Mouse (Mus musculus): ENCODE results near the gene Siah2. TPM values are rescaled to one million over a fixed set of nuclear protein-coding genes. Genes with fewer than 3 reads are reported as not detected.

Siah2 gene
- polyA plus RNA-seq, 1 experiment: 26.7 TPM

GRCm38 (mm10) chr3:58695044-58695443 lies 2.8 kb upstream of the Siah2 start:
- DNase-seq: no peak
- WGBS: 98% methylated on average over 1 of the region's 1 CpGs
- H3K27me3 ChIP-seq (ENCODE audit: control insufficient read depth, insufficient read depth, low read length): no peaks in the 10 kb centered on the region
- H3K4me1 ChIP-seq (ENCODE audit: control insufficient read depth, insufficient read depth, low read length): no peaks in the 10 kb centered on the region
- TF ChIP-seq CTCF (IDR thresholded peaks at IDR 0.05; ENCODE audit: borderline replicate concordance, insufficient read depth, low read depth, low read length) (no peak), POLR2A (IDR thresholded peaks at IDR 0.05; ENCODE audit: borderline replicate concordance, insufficient read depth, low read length) (no peak)
- H3K4me3 ChIP-seq (replicated peaks; ENCODE audit: insufficient read depth, low read depth, low read length): no peak overlapping the region
- no peak overlapping the region for H3K27ac ChIP-seq (ENCODE audit: insufficient read depth, low read length)

GRCm38 (mm10) chr3:58693331-58693730 lies 1.1 kb upstream of the Siah2 start:
- Histone ChIP-seq H3K27ac (ENCODE audit: insufficient read depth, low read length) (no peak overlapping the region), H3K4me1 (ENCODE audit: control insufficient read depth, insufficient read depth, low read length) (peaks cover 3% of the 10 kb centered on the region; the same call in 1 of the 2 replicates), H3K4me3 (replicated peaks; ENCODE audit: insufficient read depth, low read depth, low read length) (no peak overlapping the region), H3K27me3 (ENCODE audit: control insufficient read depth, insufficient read depth, low read length) (no peaks in the 10 kb centered on the region)
- no peak for DNase-seq
- TF ChIP-seq CTCF (IDR thresholded peaks at IDR 0.05; ENCODE audit: borderline replicate concordance, insufficient read depth, low read depth, low read length) (no peak), POLR2A (IDR thresholded peaks at IDR 0.05; ENCODE audit: borderline replicate concordance, insufficient read depth, low read length) (no peak)
- WGBS: 87% methylated on average over 7 of the region's 7 CpGs

GRCm38 (mm10) chr3:58691374-58691939 lies 743 bp downstream of the Siah2 start:
- under 1% methylated on average over 63 of the region's 65 CpGs for WGBS

GRCm38 (mm10) chr3:58690619-58691373 lies 1.4 kb downstream of the Siah2 start:
- TF ChIP-seq POLR2A (IDR thresholded peaks at IDR 0.05; ENCODE audit: borderline replicate concordance, insufficient read depth, low read length): peak; percentile 72; the same call in 1 of the 2 replicates
- no peak for TF ChIP-seq CTCF (IDR thresholded peaks at IDR 0.05; ENCODE audit: borderline replicate concordance, insufficient read depth, low read depth, low read length)
- Histone ChIP-seq H3K4me1 (ENCODE audit: control insufficient read depth, insufficient read depth, low read length) (peaks cover 11% of the 10 kb centered on the region), H3K27ac (ENCODE audit: insufficient read depth, low read length) (peak overlapping the region; percentile 83), H3K27me3 (ENCODE audit: control insufficient read depth, insufficient read depth, low read length) (no peaks in the 10 kb centered on the region), H3K4me3 (replicated peaks; ENCODE audit: insufficient read depth, low read depth, low read length) (peak overlapping the region; percentile 80)
- DNase-seq: peak; percentile 90 to 95
- WGBS: under 1% methylated on average over 24 of the region's 24 CpGs

More at GRCm38 (mm10) chr3:58691374-58691939, 743 bp downstream of the Siah2 start:
- H3K27ac ChIP-seq (ENCODE audit: insufficient read depth, low read length): peak overlapping the region; percentile 83
- peaks cover 6% of the 10 kb centered on the region; the same call in 1 of the 2 replicates for H3K4me1 ChIP-seq (ENCODE audit: control insufficient read depth, insufficient read depth, low read length)
- no peaks in the 10 kb centered on the region for H3K27me3 ChIP-seq (ENCODE audit: control insufficient read depth, insufficient read depth, low read length)
- DNase-seq: peak; percentile 70 to 79
- H3K4me3 ChIP-seq (replicated peaks; ENCODE audit: insufficient read depth, low read depth, low read length): peak overlapping the region; percentile 80
- TF ChIP-seq CTCF (IDR thresholded peaks at IDR 0.05; ENCODE audit: borderline replicate concordance, insufficient read depth, low read depth, low read length) (no peak), POLR2A (IDR thresholded peaks at IDR 0.05; ENCODE audit: borderline replicate concordance, insufficient read depth, low read length) (no peak)

GRCm38 (mm10) chr3:58689721-58690120 lies 2.5 kb downstream of the Siah2 start:
- Histone ChIP-seq H3K27ac (ENCODE audit: insufficient read depth, low read length) (no peak overlapping the region), H3K4me3 (replicated peaks; ENCODE audit: insufficient read depth, low read depth, low read length) (peak overlapping the region; percentile 35), H3K27me3 (ENCODE audit: control insufficient read depth, insufficient read depth, low read length) (no peaks in the 10 kb centered on the region), H3K4me1 (ENCODE audit: control insufficient read depth, insufficient read depth, low read length) (peaks cover 14% of the 10 kb centered on the region)
- DNase-seq: no peak
- WGBS: 23% methylated on average over 3 of the region's 3 CpGs
- TF ChIP-seq POLR2A (IDR thresholded peaks at IDR 0.05; ENCODE audit: borderline replicate concordance, insufficient read depth, low read length) (no peak), CTCF (IDR thresholded peaks at IDR 0.05; ENCODE audit: borderline replicate concordance, insufficient read depth, low read depth, low read length) (no peak)

- Histone ChIP-seq H3K27ac (ENCODE audit: insufficient read depth, low read length) (no peak overlapping the region), H3K4me1 (ENCODE audit: control insufficient read depth, insufficient read depth, low read length) (peaks cover 14% of the 10 kb centered on the region), H3K27me3 (ENCODE audit: control insufficient read depth, insufficient read depth, low read length) (no peaks in the 10 kb centered on the region), H3K4me3 (replicated peaks; ENCODE audit: insufficient read depth, low read depth, low read length) (peak overlapping the region; percentile 32)
- TF ChIP-seq CTCF (IDR thresholded peaks at IDR 0.05; ENCODE audit: borderline replicate concordance, insufficient read depth, low read depth, low read length): no peak
- 12% methylated on average over 7 of the region's 7 CpGs for WGBS
- no peak for DNase-seq
These were observed 3.1 kb downstream of the Siah2 start for GRCm38 (mm10) chr3:58689105-58689504.

GRCm38 (mm10) chr3:58688551-58688950 lies 3.6 kb downstream of the Siah2 start:
- Histone ChIP-seq H3K4me3 (replicated peaks; ENCODE audit: insufficient read depth, low read depth, low read length) (no peak overlapping the region), H3K27ac (ENCODE audit: insufficient read depth, low read length) (no peak overlapping the region), H3K27me3 (ENCODE audit: control insufficient read depth, insufficient read depth, low read length) (no peaks in the 10 kb centered on the region), H3K4me1 (ENCODE audit: control insufficient read depth, insufficient read depth, low read length) (peaks cover 16% of the 10 kb centered on the region)
- WGBS: 69% methylated on average over 4 of the region's 4 CpGs
- DNase-seq: no peak
- TF ChIP-seq POLR2A (IDR thresholded peaks at IDR 0.05; ENCODE audit: borderline replicate concordance, insufficient read depth, low read length): no peak
- no peak for TF ChIP-seq CTCF (IDR thresholded peaks at IDR 0.05; ENCODE audit: borderline replicate concordance, insufficient read depth, low read depth, low read length)

- TF ChIP-seq POLR2A (IDR thresholded peaks at IDR 0.05; ENCODE audit: borderline replicate concordance, insufficient read depth, low read length) (no peak), CTCF (IDR thresholded peaks at IDR 0.05; ENCODE audit: borderline replicate concordance, insufficient read depth, low read depth, low read length) (no peak)
- H3K4me3 ChIP-seq (replicated peaks; ENCODE audit: insufficient read depth, low read depth, low read length): no peak overlapping the region
- peaks cover 31% of the 10 kb centered on the region for H3K4me1 ChIP-seq (ENCODE audit: control insufficient read depth, insufficient read depth, low read length)
- no peak overlapping the region for H3K27ac ChIP-seq (ENCODE audit: insufficient read depth, low read length)
- no peak for DNase-seq
- WGBS: 83% methylated on average over 2 of the region's 2 CpGs
- H3K27me3 ChIP-seq (ENCODE audit: control insufficient read depth, insufficient read depth, low read length): no peaks in the 10 kb centered on the region
These were observed 5.3 kb downstream of the Siah2 start for GRCm38 (mm10) chr3:58686922-58687284.
